Mouse (Mus musculus) thymus, postnatal 14 days (tissue): ENCODE data around the gene Txlna.

Source experiments
- DNase-seq: peaks from one replicate; pipeline ENCODE4 v3.0.0; 2021

Txlna gene

GRCm38 (mm10) chr4:129624281-129625028, 16.4 kb downstream of the Txlna start:
- peak; percentile 89 for DNase-seq

DNA sequence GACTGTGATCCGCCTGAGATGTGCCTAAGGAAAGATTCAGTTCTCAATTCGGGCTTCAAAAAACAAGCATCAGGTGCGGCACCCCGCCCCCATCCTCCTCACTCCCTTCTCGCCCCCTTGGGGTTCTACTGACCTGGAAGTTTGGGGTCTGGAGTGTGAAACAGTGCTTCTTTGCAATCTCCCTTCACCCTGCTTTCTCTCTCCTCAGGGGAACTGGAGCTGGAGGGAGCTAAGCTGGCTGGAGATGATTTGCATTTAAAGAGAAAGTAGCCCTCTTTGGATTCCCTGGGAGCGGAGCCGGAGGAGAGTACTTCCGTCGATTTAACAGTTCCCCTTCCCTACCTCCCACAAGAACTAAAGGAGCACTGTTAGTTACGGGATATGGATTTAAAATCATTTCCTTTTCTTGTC, 17.2 kb downstream of the Txlna start, which contains the start of gene Ccdc28b:
Ccdc28b (minus strand) TSS at position 267 of the 411 bp plus-strand sequence.
- peak; percentile 62 for DNase-seq

- no peak for DNase-seq
Measured at GRCm38 (mm10) chr4:129622803-129623535, 17.9 kb downstream of the Txlna start.

DNA sequence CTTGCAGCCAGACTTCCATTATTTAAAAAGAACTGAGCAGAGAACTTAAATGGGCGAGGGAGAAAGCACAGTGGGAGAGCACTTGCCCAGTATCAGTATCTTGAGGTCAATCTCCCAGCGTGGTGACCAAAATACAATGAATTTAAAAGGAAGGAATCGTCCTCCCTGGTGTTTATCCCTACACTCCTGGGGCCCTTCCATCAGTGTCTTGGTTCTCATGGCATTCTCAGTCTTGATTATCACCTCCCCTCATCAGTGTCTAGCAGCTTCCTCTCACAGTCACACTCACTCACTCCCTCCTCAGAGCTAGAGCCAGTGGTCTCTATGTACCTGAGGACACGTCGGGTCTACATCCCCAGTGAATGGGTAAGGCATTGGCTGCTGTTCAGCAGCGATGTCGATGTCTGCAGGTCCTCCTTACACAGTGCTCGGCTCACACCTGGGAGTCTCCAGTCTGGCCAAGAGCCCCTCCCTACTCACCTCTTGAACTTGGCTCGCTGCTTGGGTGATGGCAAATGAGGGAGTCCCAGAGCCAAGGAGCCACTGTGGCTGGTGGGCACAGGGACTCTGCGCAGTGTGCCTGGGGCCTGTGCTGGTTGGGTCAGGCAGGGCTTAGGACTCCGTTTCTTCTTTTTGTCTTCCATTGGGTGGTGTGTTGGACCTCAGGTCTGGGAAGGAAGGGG, 18.6 kb downstream of the Txlna start:
- no peak for DNase-seq

DNA sequence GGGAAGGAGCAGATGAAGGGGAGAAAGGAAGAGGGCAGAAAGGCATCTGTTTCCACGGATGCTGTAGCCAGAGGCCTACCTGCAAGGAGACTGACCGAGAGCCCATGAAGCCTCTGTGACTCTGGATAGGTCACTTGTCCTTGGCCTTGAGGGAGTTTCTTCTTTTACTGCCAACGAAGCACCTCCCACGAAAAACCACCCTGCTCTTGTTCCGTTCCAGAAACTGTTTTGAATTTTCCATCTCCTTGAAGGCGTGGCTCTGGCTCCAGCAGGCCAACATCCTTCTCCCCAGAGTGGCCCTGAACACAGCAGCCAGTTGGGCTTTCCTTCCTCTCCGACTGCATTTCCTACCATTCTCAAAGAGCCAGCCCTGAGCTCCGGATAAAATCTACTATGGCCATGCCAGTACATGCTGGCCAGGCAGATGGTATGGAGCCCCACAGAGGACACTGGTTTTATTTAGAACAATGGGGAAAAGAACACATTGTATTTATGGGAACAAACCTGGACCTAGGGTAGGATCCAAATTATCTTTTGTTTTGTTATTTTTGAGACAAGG, 19.5 kb downstream of the Txlna start:
- no peak for DNase-seq

- no peak for DNase-seq
Measured at GRCm38 (mm10) chr4:129620419-129621282, 20.2 kb downstream of the Txlna start.

GRCm38 (mm10) chr4:129618786-129619691, 21.8 kb downstream of the Txlna start, which contains the start of gene Iqcc:
Gene Iqcc, minus strand, starts transcription at chr4:129619099.
- peak; percentile 98 for DNase-seq

DNA sequence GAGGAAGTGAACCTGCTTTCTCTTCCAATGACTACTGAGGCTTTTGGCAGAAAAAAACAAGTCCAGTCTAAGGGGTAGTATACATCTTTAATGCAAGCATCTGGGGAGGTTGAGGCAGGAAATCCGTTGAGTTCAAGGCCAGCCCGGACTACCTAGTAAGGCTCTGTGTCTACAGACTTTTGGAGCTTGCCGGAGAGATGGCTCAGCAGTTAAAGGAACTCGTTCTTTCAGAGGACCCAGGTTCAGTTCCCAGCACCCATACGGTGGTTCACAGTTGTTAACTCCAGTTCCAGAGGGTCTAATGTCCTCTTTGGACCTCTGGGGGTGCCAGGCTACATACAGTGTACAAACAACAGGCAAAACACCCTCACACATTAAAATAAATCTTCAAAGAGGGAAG, 22.8 kb downstream of the Txlna start:
- DNase-seq: no peak

GRCm38 (mm10) chr4:129617121-129617641, 23.7 kb downstream of the Txlna start:
- no peak for DNase-seq

DNA sequence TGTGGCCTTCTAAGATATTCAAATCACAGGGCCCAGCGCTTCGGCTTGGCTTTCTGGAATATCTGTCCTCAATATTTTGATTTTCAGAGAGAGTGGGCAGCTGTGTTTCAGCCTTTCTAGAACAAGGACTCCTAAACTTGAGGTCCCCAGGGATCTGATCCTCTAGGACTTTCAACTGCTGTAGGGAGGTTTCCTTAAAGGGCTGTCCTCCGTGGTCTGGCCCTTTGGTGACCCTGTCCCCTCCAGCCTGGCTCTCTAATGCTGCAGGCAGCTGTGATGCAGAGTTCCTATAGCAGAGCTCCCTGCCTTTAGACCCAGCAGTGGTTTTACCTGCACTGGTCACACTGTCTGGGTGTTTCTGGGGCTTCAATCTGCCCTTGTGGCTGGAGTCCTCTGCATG, 24.2 kb downstream of the Txlna start:
- no peak for DNase-seq

DNA sequence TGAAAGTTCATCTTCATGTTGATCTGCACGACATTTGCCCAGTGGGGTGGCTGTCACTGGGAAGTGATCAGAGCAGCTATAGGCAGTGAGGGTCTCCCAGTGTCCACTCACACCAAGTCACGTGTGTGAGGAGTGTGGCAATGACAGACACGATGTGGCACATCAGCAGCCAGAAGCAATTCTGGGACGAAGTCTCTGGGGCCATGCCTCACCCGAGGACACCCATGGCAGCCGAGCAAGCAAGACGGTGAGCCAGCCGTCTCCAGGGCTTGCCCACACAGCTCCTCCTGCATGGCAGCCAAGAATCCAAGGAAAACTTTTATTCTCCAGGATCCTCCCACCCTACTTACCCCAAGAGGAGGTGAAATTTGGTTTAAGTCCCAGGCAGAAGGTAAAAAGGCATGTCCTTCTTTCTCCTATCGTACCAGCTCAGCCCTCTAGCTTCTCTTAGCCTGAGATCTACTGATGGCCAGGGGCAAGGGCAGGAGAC, 25.0 kb downstream of the Txlna start:
- no peak for DNase-seq

DNA sequence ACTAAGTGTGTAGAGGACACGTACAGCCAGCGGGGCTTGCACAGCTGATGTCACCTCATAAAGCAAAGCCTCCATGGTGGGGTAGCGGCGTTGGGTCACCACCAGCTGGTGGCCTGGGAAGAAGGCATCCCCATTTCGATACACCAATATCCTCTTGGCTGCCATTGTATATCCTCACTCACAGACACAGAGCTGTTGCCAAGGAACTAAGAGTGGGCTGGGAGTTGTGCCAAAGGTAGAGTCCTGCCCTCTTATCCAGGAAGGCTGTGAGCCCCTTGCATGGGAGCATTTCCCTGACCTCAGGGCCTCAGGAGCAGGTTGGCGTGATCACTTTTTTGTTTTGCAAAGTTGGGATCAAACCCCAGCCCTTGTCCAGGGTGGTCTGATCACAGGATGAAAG, 26.8 kb downstream of the Txlna start, which contains the start of gene Dcdc2b:
Dcdc2b (minus strand) TSS at position 165 of the 400 bp plus-strand sequence.
- no peak for DNase-seq

- DNase-seq: no peak
Measured at GRCm38 (mm10) chr4:129610472-129610871, 30.4 kb downstream of the Txlna start.

DNA sequence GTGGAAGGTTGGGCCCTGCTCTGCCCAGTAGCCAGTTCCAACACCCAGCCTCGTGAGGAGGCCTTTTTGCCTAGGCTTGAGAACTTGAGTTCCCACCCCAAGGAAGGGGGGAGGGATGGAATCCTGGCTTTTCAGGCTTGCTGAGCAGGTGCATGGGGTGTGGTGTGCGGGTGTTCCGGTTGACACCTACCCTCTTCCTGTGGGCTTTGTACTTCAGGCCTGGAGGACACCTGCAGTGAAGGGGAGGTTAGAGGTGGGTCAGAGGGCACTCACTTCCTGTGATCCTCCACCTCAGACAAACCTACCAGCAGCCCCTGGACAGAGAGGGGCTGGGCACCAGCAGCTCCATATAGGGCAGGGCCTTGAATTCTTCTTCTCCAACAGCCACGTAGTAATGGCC, 30.8 kb downstream of the Txlna start:
- peak; percentile 89 for DNase-seq

DNA sequence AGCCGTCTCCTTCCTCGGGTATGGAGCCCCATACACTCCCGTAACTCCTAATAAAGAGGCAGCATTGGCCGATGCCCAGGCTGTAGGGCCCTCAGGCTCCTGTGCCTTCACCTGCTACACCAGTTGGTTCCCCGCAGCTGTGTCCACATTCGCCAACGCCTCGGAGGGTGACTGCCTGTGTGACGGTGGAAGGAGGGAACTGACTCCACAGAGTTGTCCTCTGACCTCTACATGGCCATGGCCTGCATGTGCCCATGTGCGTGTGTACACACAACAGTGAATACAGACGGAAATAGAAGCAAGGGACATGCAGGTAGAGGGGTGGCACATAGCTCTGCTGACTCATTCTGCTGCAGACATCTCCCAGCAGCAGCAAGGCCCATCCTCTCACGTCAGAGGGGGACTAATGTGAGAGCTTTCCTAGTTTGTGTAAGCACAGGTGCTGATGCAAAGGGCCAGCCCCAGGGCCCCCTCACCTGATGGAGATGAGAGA, 31.7 kb downstream of the Txlna start:
- DNase-seq: peak; percentile 52

DNA sequence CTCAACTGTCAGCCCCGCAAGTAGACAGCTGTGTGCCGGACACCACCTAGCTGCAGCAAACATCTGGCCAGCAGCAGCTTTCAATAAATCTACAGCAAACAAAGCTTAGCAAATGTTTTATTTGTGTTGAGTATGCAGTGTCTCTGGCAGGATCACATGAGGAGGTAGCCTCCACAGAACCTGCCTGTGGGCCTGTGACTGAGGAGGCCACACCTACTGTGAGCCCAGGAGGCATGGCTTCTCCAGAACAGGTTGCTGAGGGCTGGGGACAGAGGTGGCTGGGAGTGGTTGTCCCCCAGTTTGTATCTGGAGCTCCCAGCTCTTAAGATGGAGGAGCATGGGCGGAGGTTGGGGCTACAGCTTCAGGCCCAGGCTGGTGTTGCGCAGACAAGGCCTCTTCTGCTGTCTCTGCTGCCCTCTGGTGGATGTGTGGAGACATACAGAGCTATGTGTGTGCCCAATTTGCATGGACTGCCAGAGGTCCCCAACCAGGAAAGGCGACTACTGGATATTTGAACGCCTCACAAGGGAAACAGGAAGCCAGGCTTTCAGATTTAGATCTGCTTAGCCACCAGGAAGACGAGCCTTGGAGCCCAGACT, 32.3 kb downstream of the Txlna start:
- peak; percentile 89 for DNase-seq

DNA sequence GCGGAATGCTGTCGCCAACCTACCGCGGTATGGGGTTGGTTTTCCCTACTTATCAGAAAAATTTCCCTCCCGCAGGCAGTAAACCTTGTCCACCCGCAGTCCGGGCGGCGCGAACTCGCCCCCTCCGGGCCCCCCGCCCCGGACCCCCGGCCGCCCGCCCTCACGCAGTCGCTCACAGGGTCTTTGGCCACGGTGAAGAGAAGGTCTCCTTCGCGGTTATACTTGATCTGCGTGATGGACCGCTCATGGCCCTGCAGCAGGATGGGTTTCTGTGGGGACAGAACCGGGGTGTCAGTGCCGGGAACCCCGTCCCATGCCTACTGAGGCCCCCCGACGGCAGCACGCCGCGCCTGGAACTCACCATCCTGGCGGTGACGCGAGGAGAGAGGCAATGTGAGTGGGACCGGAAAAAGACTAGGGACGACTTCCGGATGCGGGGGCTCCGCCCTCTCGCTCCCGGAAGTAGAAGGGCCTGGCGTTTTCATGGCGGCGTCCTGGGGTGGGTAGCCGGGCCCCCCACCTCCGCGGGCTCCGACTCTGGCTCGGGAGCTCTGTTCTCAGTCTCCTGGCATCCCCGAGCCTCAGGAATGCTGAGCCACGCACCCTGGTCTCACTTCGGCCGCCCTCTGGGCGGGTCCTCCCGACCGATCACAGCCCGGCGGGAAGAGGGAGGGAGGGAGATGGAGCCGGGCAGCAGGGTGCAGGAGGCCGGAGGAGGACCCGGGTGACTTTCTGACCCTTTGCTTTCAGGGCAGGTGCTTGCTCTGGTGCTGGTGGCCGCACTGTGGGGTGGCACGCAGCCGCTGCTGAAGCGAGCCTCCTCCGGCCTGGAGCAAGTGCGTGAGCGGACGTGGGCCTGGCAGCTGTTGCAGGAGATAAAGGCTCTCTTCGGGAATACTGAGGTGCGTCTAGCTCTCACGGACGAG, 40.4 kb downstream of the Txlna start, which contains the start of the genes Eif3i and Tmem234:
Eif3i (minus strand) TSS at position 416 of the 926 bp plus-strand sequence.
Tmem234 (plus strand) TSS at position 436 of the 926 bp plus-strand sequence.
- peak; percentile 90 for DNase-seq

DNA sequence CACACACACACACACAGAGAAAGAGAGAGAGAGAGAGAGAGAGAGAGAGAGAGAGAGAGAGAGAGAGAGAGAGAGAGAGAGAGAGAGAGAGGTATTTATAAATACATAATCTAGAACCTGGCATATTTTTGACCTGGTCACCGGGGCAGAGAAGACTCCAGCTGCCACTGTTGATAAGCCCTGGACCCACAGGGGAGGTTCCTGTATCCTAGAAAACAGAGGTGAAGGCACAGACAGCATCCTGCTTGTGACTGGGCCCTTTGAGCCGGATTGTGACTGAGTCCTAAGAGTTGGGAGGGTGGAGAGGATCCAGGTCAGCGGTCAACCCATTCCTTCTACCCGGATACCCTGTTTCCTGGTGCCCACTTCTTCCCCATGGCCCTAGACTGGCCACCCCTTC, 52.0 kb downstream of the Txlna start:
- DNase-seq: no peak

DNA sequence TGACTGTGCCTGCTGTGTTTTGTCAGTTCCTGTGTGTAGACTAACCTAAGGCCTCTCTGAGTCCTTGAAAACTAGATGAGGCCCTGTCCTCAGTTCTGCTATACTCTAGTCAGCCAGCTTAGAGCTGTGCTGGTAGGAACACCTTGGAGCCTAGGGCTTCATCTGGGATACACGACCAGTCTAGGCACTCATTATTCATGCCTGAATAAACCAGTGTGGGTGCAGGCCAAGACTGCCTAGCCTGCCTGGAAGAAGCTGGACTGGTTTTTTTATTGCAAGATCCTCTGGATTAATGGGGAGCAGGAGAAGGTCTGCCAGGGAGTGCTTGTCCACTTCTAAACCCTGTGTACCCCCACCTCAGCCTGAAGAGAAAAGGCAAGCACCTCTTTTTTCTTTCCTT, 53.9 kb downstream of the Txlna start:
- no peak for DNase-seq
